Mouse (Mus musculus): ENCODE results near the gene Irs3. TPM values are rescaled to one million over a fixed set of nuclear protein-coding genes. Genes with fewer than 3 reads are reported as not detected.

The Irs3 gene
- total RNA-seq, 2 experiments from 2014 or later: 0.36 TPM; not detected in 1

DNA sequence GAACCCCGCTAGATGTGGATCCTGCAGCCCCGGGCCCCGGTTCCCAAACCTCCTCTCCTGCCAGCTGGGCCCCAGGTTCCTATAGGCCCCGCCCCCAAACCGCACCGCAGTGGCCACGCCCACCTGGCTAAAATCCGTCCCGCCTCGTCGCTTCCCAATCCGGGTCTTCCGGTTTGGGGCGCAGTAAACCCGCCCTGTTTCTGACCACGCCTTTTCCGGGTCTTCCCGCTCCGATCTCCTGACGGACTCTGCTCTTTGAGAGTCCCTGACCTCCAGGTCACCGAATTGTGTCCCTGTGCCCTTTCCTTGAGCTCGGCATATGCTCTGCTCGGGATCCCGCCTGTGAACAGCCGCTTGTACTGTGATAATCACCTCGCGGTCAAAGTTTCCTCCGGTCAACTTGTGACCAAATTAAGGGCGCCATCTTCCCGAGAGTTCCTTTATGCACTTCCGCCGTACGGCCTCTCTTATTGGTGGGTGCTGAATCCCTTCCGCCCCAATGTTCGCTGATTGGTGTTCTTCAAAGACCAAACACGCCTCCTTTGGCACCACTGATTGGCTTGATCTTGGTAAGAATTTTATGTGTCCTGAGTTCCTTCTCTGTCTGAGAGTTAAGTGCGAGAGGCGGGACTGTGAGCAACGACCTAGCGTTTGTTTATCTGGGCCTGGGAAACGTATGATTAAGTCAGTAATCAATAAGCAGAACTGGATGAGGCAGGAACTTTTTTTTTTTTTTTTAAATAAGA is 44.7 kb downstream of the Irs3 start, which contains the start of gene Mospd3:
Mospd3 (minus strand) TSS at position 440 of the 746 bp plus-strand sequence.
- intact Hi-C loops (cut with DNase I): no loop called here
- peak; percentile 95 to 96 for DNase-seq (ENCODE audit: extremely low spot score in 1 of 2, low spot score in 2 of 2)

DNA sequence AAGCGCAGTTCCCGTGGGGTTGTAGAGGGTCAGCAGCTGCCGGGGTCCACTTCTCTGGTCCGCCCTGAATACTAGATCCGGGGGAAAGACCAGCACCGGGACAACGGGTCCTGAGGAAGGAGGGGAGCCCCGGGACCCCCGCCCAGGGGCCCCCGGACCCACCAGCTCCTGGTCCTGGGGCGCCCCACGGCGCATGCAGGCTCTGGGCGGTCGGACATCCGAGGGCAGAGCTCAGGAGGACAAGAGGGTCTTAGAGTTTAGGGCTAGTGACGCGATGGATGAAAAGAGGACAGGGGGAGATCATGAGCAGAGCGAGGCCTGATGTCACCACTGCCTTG is 45.3 kb downstream of the Irs3 start:
- intact Hi-C loops (cut with DNase I): no loop called here
- DNase-seq (ENCODE audit: extremely low spot score in 1 of 2, low spot score in 2 of 2): peak in 1 of 2 experiments; percentile 57

GRCm38 (mm10) chr5:137599600-137599999 is 45.9 kb downstream of the Irs3 start:
- DNase-seq (ENCODE audit: extremely low spot score in 1 of 2, low spot score in 2 of 2): no peak
- intact Hi-C loops (cut with DNase I): no loop called here

GRCm38 (mm10) chr5:137598100-137598826 is 47.3 kb downstream of the Irs3 start:
- intact Hi-C loops (cut with DNase I): no loop called here

GRCm38 (mm10) chr5:137597625-137598024 is 47.9 kb downstream of the Irs3 start:
- intact Hi-C loops (cut with DNase I): no loop called here
- DNase-seq (ENCODE audit: extremely low spot score in 1 of 2, low spot score in 2 of 2): no peak

More at GRCm38 (mm10) chr5:137598100-137598826, 47.3 kb downstream of the Irs3 start:
- no peak for DNase-seq (ENCODE audit: extremely low spot score in 1 of 2, low spot score in 2 of 2)

DNA sequence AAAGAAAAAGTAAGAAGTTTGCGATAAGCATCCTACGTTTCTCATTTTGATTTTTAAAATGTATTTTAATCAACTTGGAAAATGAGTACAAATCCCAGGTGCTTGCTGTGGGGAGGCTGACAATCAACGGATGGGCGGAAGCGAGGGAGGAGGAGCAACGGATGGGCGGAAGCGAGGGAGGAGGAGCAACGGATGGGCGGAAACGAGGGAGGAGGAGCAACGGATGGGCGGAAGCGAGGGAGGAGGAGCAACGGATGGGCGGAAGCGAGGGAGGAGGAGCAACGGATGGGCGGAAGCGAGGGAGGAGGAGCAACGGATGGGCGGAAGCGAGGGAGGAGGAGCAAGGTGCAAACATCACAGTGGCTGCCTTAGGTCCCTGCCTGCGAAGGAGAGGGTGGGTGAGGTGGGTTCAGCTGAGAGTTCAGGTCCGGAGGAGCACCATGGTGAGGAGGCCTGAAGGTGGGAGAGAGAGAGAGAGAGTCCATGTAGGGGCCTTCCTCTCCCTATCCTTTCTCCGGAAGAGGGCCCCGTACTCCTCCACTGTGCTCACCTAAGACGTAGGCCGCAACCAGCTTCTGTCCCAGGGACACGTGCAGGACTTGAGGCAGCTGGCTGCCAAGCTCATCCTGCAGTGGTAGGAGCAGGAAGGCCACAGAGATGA is 48.8 kb downstream of the Irs3 start:
- intact Hi-C loops (cut with DNase I): no loop called here
- no peak for DNase-seq (ENCODE audit: extremely low spot score in 1 of 2, low spot score in 2 of 2)

DNA sequence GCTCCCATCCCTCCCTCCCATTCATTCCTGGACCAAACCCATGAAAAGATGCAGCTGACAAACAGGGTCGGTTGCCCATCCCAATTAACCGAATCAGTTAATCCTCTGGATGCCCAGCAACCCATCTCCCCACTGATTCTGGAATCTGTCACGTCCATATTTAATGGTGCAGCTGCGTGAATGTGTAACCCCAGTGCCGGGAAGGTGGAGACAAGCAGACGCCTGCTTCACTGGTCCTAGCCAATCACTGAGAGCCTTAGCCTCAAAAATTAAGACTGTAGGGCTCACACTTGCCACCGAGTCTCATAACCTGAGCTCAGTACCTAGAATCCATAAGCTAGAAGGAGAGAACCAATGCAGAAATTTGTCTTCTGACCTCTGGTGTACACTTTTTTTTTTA is 49.6 kb downstream of the Irs3 start:
- intact Hi-C loops (cut with DNase I): no loop called here
- no peak for DNase-seq (ENCODE audit: extremely low spot score in 1 of 2, low spot score in 2 of 2)

Other genes with a start within 250 kb of the Irs3 start
- gene Zan, start 168.7 kb downstream of the Irs3 start, total RNA-seq (2021): under 1 TPM; 0.47 to 0.69 TPM
- 10 to 100 TPM; 36.5 to 36.8 TPM for gene Pop7, start 143.2 kb downstream of the Irs3 start, total RNA-seq (2021)
- gene Gigyf1, start 127.2 kb downstream of the Irs3 start, total RNA-seq (2021): 10 to 100 TPM; 43.0 TPM
- not detected for gene Epo, start 112.5 kb downstream of the Irs3 start, total RNA-seq (2021)
- 1,000 to 10,000 TPM in 1 of 2 experiments, 100 to 1,000 TPM in 1; 996 to 1,005 TPM for gene Gnb2, start 112.2 kb downstream of the Irs3 start, total RNA-seq (2021)
- 100 to 1,000 TPM; 151 to 152 TPM for gene Actl6b, start 92.2 kb downstream of the Irs3 start, total RNA-seq (2021)
- 10 to 100 TPM; 23.7 to 26.7 TPM for gene Tfr2, start 75.9 kb downstream of the Irs3 start, total RNA-seq (2021)
- 10 to 100 TPM; 38.8 to 43.1 TPM for gene Mospd3, start 44.7 kb downstream of the Irs3 start, total RNA-seq (2021)
- 10 to 100 TPM; 11.4 to 12.3 TPM for gene Pcolce, start 31.9 kb downstream of the Irs3 start, total RNA-seq (2021)
- gene Fbxo24, start 16.7 kb downstream of the Irs3 start, total RNA-seq (2021): under 1 TPM; 0.19 to 0.26 TPM
- 10 to 100 TPM; 15.1 to 15.6 TPM for gene Lrch4, start 16.6 kb downstream of the Irs3 start, total RNA-seq (2021)
- gene Gm20605, start 16.5 kb downstream of the Irs3 start, total RNA-seq (2021): 1 to 10 TPM; 4.4 to 5.6 TPM
- 1 to 10 TPM; 2.7 to 4.5 TPM for gene Sap25, start 4.4 kb downstream of the Irs3 start, total RNA-seq (2021)
- 10 to 100 TPM; 33.3 to 36.5 TPM for gene Agfg2, start 39.0 kb upstream of the Irs3 start, total RNA-seq (2021)
- 100 to 1,000 TPM; 116 to 119 TPM for gene Nyap1, start 95.9 kb upstream of the Irs3 start, total RNA-seq (2021)
- 100 to 1,000 TPM; 112 to 120 TPM for gene Tsc22d4, start 100.0 kb upstream of the Irs3 start, total RNA-seq (2021)
- 10 to 100 TPM; 28.0 to 28.7 TPM for gene Ppp1r35, start 133.1 kb upstream of the Irs3 start, total RNA-seq (2021)
- 10 to 100 TPM; 30.1 to 35.3 TPM for gene Mepce, start 141.9 kb upstream of the Irs3 start, total RNA-seq (2021)
- gene Zcwpw1, start 142.1 kb upstream of the Irs3 start, total RNA-seq (2021): 1 to 10 TPM; 5.7 to 6.0 TPM
- 1 to 10 TPM in 1 of 2 experiments, under 1 TPM in 1; 0.71 to 1.2 TPM for gene Pilra, start 190.6 kb upstream of the Irs3 start, total RNA-seq (2021)
- not detected for gene Pilrb1, start 212.4 kb upstream of the Irs3 start, total RNA-seq (2021)
- not detected for gene Pilrb2, start 226.1 kb upstream of the Irs3 start, total RNA-seq (2021)

Data from left cerebral cortex, postnatal 10 days (tissue).